Mouse (Mus musculus) kidney, adult 9 months (tissue): ENCODE results near the gene Ep400.
"Not testable (repeated sequence)": the region's sequence is repeated elsewhere in the genome, so short reads cannot be mapped to it uniquely, and the experiment has no call there.

Source experiments
- DNase-seq: peaks from one replicate; pipeline ENCODE4 v3.0.0; 2022

Gene Ep400

DNA sequence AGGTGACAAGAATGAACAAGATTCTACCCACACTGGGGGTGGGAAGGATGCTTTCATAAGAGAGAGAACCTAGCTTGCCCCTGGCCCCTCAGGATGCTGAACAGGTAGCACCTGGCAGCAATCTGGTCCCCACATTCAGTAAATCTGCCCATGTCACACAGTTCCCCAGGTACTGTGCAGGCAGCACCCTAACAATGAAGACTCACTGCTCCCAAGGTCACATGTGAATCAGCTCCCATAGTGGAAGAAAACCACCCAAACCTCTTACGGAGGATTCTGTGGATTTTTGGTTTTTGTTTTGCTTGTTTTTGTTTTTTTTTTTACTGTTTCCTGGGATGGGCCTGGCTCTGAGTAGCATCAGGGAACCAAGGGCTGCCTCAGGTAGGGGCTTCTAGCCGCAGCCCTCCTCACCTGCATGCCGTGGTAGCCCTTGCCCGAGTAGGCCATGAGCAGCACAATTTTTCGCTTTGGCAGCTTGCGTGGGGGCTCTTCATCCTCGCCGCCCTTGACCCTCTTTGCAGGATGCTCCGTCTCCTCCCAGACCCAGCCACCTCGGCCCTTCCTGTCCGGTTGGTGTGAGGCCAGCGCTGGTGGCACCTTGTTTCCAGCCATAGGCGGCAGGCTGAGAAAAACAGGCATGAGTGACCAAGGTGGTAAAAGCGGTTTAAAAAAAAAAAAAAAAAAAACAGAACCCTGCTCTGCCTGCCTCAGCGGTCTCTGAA, 8.9 kb upstream of the Ep400 start:
- no peak for DNase-seq

GRCm38 (mm10) chr5:110778263-110778662, 7.7 kb upstream of the Ep400 start:
- DNase-seq: no peak

- DNase-seq: no peak
Observed at GRCm38 (mm10) chr5:110776141-110776540, 5.6 kb upstream of the Ep400 start.

DNA sequence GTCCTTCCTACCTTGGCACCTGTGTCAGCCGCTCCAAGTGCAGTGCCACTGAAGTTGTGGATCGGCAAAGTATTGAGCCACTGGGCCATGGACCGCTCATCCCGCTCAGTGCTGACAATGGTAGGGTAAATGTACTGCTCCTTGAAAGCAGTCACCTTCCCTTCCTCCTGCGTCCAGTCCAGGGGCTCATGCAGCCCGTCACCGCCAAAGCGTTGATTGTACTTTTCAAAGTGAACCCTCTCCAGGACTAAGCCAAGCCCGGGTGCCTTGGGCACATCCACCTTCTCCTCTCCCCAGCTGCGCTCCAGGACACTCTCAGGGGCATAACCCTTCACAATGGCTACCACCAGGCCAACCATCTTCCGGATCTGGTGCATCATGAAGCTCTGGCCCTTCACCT, 4.0 kb upstream of the Ep400 start:
- no peak for DNase-seq

DNA sequence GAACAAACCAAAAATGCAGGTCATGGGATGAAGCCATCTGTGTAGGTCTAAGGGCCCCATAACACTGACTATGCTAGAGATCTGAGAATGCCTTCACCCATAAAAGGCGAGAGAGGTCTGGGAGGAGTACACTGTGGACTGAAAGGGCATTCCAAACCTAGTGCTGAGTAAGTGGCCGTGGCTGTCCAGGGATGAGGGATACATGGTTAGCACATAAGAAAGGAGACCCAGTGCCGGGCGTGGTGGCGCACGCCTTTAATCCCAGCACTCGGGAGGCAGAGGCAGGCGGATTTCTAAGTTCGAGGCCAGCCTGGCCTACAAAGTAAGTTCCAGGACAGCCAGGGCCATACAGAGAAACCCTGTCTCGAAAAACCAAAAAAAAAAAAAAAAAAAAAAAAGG, 2.4 kb upstream of the Ep400 start:
- not testable (repeated sequence) for DNase-seq

- no peak for DNase-seq
Observed at GRCm38 (mm10) chr5:110770031-110770445, 479 bp downstream of the Ep400 start.

GRCm38 (mm10) chr5:110769272-110769671, 1.2 kb downstream of the Ep400 start:
- no peak for DNase-seq

DNA sequence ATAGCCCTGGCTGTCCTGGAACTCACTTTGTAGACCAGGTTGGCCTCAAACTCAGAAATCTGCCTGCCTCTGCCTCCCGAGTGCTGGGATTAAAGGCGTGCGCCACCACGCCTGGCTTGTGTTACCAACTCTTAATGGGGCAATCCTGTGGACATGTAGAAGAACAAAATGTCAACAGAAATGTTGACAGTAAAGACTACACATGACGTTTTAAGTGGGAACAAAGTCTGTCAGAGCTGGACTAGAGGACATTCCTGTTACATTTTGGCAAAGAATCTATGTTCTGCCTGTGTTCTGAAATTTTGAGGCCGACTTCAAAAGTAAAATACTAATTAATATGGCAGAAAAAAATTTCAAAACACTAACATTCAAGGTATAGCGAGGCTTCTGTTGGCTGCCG, 6.6 kb downstream of the Ep400 start:
- no peak for DNase-seq

GRCm38 (mm10) chr5:110745021-110745420, 25.5 kb downstream of the Ep400 start:
- DNase-seq: no peak

DNA sequence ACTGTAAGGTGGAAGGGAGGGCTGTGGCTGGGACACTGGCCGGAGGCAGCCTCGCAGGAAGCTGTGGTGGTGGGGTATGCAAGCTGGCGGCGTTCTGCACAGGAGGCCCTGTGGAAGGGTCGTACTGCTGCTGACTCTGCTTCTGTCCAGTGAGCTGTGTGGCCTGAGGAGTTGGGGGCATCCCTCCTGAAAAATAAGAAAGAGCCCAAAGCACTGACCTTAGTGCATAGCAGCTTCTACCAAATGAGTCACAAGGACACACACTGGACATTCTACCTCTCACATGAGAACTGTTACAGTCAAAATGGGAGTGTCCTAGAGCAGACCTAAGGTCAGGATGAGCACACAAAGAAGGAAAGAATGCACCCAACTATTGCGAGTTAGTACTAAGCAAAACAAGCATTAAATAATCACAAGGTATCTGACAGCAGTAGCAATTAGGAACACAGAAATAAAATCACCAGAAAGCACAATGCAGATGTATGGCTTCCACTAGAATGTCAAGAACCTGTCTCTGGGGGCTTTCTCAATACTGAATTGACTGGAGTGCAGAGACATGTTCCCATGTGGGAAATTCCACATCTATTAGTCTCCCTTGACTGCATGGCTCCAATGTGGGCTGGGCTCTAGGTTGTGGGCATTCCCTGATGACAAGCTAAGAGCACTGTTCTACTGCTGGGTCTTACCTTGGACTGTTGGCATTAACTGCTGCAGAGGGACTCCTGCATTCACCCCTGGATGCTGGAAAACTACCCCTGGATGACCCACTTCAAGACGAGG, 30.8 kb downstream of the Ep400 start:
- no peak for DNase-seq

- DNase-seq: no peak
Observed at GRCm38 (mm10) chr5:110735606-110736005, 34.9 kb downstream of the Ep400 start.

GRCm38 (mm10) chr5:110733231-110733823, 37.2 kb downstream of the Ep400 start:
- DNase-seq: no peak

- DNase-seq: no peak
Observed at GRCm38 (mm10) chr5:110731227-110731626, 39.3 kb downstream of the Ep400 start.

GRCm38 (mm10) chr5:110727850-110728249, 42.7 kb downstream of the Ep400 start:
- no peak for DNase-seq

DNA sequence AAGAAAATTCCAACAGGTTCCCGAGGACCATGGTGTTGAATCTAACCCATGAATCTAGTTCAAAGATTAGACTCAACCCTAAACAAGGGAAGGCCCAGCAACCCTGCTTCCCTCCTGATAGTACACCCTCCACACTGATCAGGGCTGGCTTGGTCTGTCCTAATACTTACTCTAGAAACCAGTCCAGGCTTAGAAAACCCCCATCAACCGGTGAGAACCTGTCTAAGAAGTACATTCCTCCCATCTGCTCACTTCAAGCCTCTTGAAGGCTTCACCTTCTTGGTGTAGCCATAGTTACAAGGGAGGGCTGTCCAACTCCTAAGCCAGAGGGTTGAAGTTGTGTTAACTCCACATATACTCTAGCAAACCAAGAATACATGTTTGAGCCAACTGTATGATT, 47.0 kb downstream of the Ep400 start:
- DNase-seq: no peak

- DNase-seq: not testable (repeated sequence)
Observed at GRCm38 (mm10) chr5:110721463-110721862, 49.1 kb downstream of the Ep400 start.

DNA sequence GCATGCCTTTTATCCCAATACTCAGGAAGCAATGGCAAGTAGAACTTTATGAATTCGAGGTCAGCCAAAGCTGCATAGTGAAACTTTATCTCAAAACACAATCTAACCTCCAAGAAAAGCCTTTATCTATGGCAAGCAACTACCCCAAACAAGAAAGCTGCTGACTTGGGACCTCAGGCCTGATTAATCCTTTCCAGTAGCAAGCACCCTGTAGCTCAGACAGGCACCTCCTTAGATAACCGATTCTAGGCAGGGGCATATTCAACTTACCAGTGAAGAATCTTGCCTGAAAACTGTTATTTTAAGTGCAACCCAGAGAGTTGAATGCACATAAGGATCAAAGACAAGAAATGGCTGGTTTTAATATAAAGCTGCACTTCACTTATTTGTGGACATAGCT, 59.1 kb downstream of the Ep400 start:
- no peak for DNase-seq

- no peak for DNase-seq
Observed at GRCm38 (mm10) chr5:110709256-110709655, 61.3 kb downstream of the Ep400 start.

DNA sequence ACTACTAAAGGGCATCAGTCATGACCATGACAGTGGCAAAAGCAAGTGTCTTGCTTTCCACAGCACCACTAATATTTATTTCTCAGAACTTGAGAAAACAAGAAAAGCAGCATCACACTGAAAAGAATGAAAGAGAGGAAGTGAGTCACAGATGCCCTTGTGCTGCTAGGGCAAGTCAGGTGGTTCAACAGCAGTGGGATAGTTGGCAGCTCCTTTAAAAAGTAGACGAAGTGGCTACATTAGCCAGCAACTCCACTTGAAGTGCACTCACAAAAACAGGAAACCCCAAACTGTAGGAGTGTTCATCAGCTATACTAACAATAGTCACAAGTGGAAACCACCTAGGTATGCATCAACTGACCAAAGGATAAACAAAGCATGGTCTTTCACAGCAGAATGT, 66.5 kb downstream of the Ep400 start:
- no peak for DNase-seq

- no peak for DNase-seq
Observed at GRCm38 (mm10) chr5:110698617-110699016, 71.9 kb downstream of the Ep400 start.

GRCm38 (mm10) chr5:110682041-110682440, 88.5 kb downstream of the Ep400 start:
- DNase-seq: no peak

DNA sequence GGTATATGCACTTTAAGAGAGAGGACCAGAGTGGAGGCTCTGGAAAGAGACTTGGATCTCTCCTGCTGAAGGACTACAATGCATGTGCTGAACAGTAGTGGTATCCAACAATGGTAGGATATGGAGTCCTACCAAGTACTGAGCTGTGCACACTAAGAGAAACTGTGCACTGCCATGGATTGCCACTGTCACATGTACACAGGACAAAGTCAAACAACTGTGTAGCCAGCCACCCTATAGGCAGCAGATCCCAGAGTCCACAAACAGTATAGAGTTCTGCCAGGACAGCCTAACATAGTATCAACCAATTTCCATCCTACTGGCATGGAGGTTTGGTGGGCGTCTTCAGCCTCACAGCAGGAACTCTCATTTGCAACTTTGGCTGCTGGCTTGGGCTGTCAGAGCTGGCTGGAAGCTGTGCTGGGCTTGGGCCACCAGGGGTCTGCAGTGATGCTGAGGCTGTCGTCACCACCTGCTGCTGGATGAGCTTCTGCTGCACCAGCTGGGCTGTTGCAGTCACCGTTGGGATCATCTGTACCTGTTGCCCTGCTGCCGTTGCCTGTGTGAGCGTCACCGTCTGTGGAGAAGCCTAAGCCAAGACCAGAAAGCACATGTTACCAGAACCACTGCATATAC, 104.9 kb downstream of the Ep400 start:
- no peak for DNase-seq

- DNase-seq: peak; percentile 14
Observed at GRCm38 (mm10) chr5:110664750-110665269, 105.7 kb downstream of the Ep400 start.
